Mouse (Mus musculus) limb, embryonic 11.5 days (tissue): ENCODE data around the gene Sp1. TPM values are rescaled to one million over a fixed set of nuclear protein-coding genes. Genes with fewer than 3 reads are reported as not detected.

Experiments used
- ATAC-seq: fragments of 200-750 bp; cut with Nextera tagmentation; 2 replicates; pipeline ENCODE4 v1.8.0; 2017; ENCODE audit warnings: low read depth; ENCODE audit not compliant: insufficient number of reproducible peaks, low FRiP score, low TSS enrichment
- DNase-seq: peaks from one replicate; pipeline ENCODE4 v3.0.0-alpha.2; 2015; ENCODE audit warnings: low spot score
- H3K27ac ChIP-seq: fragments of 300-500 bp; sonication (generic); replicated peaks from 2 replicates; pipeline ENCODE4 v1.5.1; 2014; ENCODE audit warnings: low read depth, mild to moderate bottlenecking, low read length
- H3K27me3 ChIP-seq: fragments of 300-500 bp; sonication (generic); 2 replicates; pipeline ENCODE4 v1.6.1; 2014; ENCODE audit warnings: mild to moderate bottlenecking, low read length, mixed read lengths; ENCODE audit not compliant: control insufficient read depth, insufficient read depth
- H3K36me3 ChIP-seq: fragments of 300-500 bp; sonication (generic); 2 replicates; pipeline ENCODE4 v1.6.1; 2014; ENCODE audit warnings: mild to moderate bottlenecking, low read length, moderate library complexity, mixed read lengths; ENCODE audit not compliant: control insufficient read depth, insufficient read depth
- H3K4me1 ChIP-seq: fragments of 300-500 bp; sonication (generic); 2 replicates; pipeline ENCODE4 v1.6.1; 2014; ENCODE audit warnings: low read length, mixed read lengths; ENCODE audit not compliant: control insufficient read depth, insufficient read depth
- H3K4me2 ChIP-seq: fragments of 300-500 bp; sonication (generic); 2 replicates; pipeline ENCODE4 v1.6.1; 2014; ENCODE audit warnings: low read depth, mild to moderate bottlenecking, moderate library complexity; ENCODE audit not compliant: severe bottlenecking
- H3K4me3 ChIP-seq: fragments of 300-500 bp; sonication (generic); 2 replicates; pipeline ENCODE4 v1.5.1; 2014; ENCODE audit warnings: low read depth, low read length
- H3K9ac ChIP-seq: fragments of 300-500 bp; sonication (generic); 2 replicates; pipeline ENCODE4 v1.6.1; 2014; ENCODE audit warnings: mild to moderate bottlenecking, low read length
- H3K9me3 ChIP-seq: fragments of 300-500 bp; sonication (generic); 2 replicates; pipeline ENCODE4 v1.6.1; 2016; ENCODE audit warnings: low read length; ENCODE audit not compliant: control insufficient read depth
- WGBS: fragments of 180-500 bp; shearing (Covaris S2); extraction: QIAGEN DNeasy Blood & Tissue Kit; methylation state at CpG from one replicate; pipeline ENCODE4 v1.1.7; 2014; 5-methylcytosine and 5-hydroxymethylcytosine counted together
- polyA plus RNA-seq: library from polyadenylated mRNA; unstranded; fragments of >200 nt; fragmentation: Nextera tagmentation; extraction: Ambion mirVana; gene quantifications from 2 replicates; pipeline ENCODE4 v1.2.1, GENCODE M21; 2014

Gene Sp1
- polyA plus RNA-seq, 1 experiment from 2014 or later: 11.8 TPM

DNA sequence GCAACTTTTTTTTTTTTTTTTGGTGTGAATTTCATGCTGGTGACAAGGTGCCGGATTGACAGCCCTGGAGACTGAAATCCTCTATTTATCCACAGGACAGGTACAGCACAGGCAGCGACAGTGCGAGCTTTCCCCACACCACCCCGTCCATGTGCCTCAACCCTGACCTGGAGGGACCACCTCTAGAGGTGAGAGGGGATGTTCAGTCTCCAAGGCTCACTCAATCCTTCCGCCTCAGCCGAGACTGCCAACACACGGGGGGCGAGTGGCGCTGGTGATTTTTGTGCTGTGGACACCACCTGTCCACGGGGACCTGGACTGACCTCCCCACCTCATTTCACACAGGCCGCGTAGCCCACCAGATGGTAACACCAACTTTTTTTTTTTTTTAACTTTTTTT is 79.9 kb downstream of the Sp1 start:
- Histone ChIP-seq H3K9me3 (no peaks in the 10 kb centered on the region), H3K27ac (no peak overlapping the region), H3K4me3 (no peak overlapping the region), H3K27me3 (no peaks in the 10 kb centered on the region), H3K36me3 (peaks cover 39% of the 10 kb centered on the region), H3K4me2 (no peak overlapping the region), H3K9ac (no peak overlapping the region), H3K4me1 (no peaks in the 10 kb centered on the region)
- no peak for DNase-seq
- ATAC-seq: no peak
- WGBS: 89% methylated on average over 12 of the region's 12 CpGs

Other genes with a start within 250 kb of the Sp1 start
- 67.5 and 71.1 TPM in 2 replicates for gene Zfp740, start 202.9 kb upstream of the Sp1 start, polyA plus RNA-seq
- gene Csad, start 201.4 kb upstream of the Sp1 start, polyA plus RNA-seq: 37.3 and 37.5 TPM in 2 replicates
- 0.57 and 0.71 TPM in 2 replicates for gene Itgb7, start 174.2 kb upstream of the Sp1 start, polyA plus RNA-seq
- gene Rarg, start 148.6 kb upstream of the Sp1 start, polyA plus RNA-seq: 118 and 119 TPM in 2 replicates
- 0.88 and 1.1 TPM in 2 replicates for gene Gm9918, start 135.6 kb upstream of the Sp1 start, polyA plus RNA-seq
- 58.5 and 62.8 TPM in 2 replicates for gene Mfsd5, start 126.7 kb upstream of the Sp1 start, polyA plus RNA-seq
- gene Espl1, start 109.9 kb upstream of the Sp1 start, polyA plus RNA-seq: 43.3 and 46.9 TPM in 2 replicates
- gene Pfdn5, start 80.0 kb upstream of the Sp1 start, polyA plus RNA-seq: 463 and 490 TPM in 2 replicates
- gene Myg1, start 74.4 kb upstream of the Sp1 start, polyA plus RNA-seq: 122 and 133 TPM in 2 replicates
- gene Aaas, start 55.4 kb upstream of the Sp1 start, polyA plus RNA-seq: 115 and 116 TPM in 2 replicates
- 1.7 and 2.3 TPM in 2 replicates for gene Sp7, start 39.0 kb upstream of the Sp1 start, polyA plus RNA-seq
- not detected in 2 replicates for gene Amhr2, start 39.2 kb downstream of the Sp1 start, polyA plus RNA-seq
- 79.5 and 80.9 TPM in 2 replicates for gene Prr13, start 52.9 kb downstream of the Sp1 start, polyA plus RNA-seq
- gene Pcbp2, start 64.4 kb downstream of the Sp1 start, polyA plus RNA-seq: 284 and 287 TPM in 2 replicates
- gene Gm10337, start 97.6 kb downstream of the Sp1 start, polyA plus RNA-seq: 6.1 TPM in 1 of 2 replicates, not detected in the other
- 14.3 and 18.2 TPM in 2 replicates for gene Map3k12, start 110.9 kb downstream of the Sp1 start, polyA plus RNA-seq
- 109 and 110 TPM in 2 replicates for gene Tarbp2, start 112.0 kb downstream of the Sp1 start, polyA plus RNA-seq
- gene Npff, start 118.8 kb downstream of the Sp1 start, polyA plus RNA-seq: 1.6 and 2.2 TPM in 2 replicates
- gene Gm28047, start 218.9 kb downstream of the Sp1 start, polyA plus RNA-seq: not detected in 2 replicates
- 19.7 and 22.4 TPM in 2 replicates for gene Atf7, start 219.3 kb downstream of the Sp1 start, polyA plus RNA-seq